Mouse (Mus musculus): ENCODE measurements around the gene Tnnt3. TPM values are rescaled to one million over a fixed set of nuclear protein-coding genes. Genes with fewer than 3 reads are reported as not detected.

Tnnt3 gene
- polyA plus RNA-seq, 1 experiment from 2014 or later = 167 TPM

GRCm38 (mm10) chr7:142462190-142462589 is 36.4 kb upstream of the Tnnt3 start:
- H3K9me3 ChIP-seq (replicated peaks) = no peaks in the 10 kb centered on the region
- no peak overlapping the region for H3K4me2 ChIP-seq (replicated peaks)
- WGBS = 79% methylated on average over 6 of the region's 6 CpGs
- peak; percentile 58; the same call in 1 of the 2 replicates for ATAC-seq (ENCODE audit: insufficient number of reproducible peaks, low FRiP score, low TSS enrichment, low read depth)
- no peaks in the 10 kb centered on the region for H3K27me3 ChIP-seq
- no peaks in the 10 kb centered on the region for H3K36me3 ChIP-seq
- H3K9ac ChIP-seq = no peak overlapping the region
- H3K27ac ChIP-seq (replicated peaks) = peak overlapping the region; percentile 44; the same call in 1 of the 2 replicates
- H3K4me3 ChIP-seq (replicated peaks) = no peak overlapping the region
- peaks cover 11% of the 10 kb centered on the region for H3K4me1 ChIP-seq

GRCm38 (mm10) chr7:142462594-142463078 is 36.0 kb upstream of the Tnnt3 start:
- Histone ChIP-seq H3K4me3 (replicated peaks) (no peak overlapping the region), H3K36me3 (no peaks in the 10 kb centered on the region), H3K27me3 (no peaks in the 10 kb centered on the region), H3K9ac (no peak overlapping the region), H3K4me2 (replicated peaks) (no peak overlapping the region), H3K27ac (replicated peaks) (peak overlapping the region; percentile 68; the same call in 1 of the 2 replicates), H3K9me3 (replicated peaks) (no peaks in the 10 kb centered on the region), H3K4me1 (peaks cover 7% of the 10 kb centered on the region)
- 57% methylated on average over 4 of the region's 4 CpGs for WGBS
- no peak for ATAC-seq (ENCODE audit: insufficient number of reproducible peaks, low FRiP score, low TSS enrichment, low read depth)

GRCm38 (mm10) chr7:142470171-142470691 is 28.4 kb upstream of the Tnnt3 start:
- no peak overlapping the region for H3K9ac ChIP-seq
- no peak for ATAC-seq (ENCODE audit: insufficient number of reproducible peaks, low FRiP score, low TSS enrichment, low read depth)
- 71% methylated on average over 7 of the region's 7 CpGs for WGBS
- no peaks in the 10 kb centered on the region for H3K27me3 ChIP-seq
- H3K4me2 ChIP-seq (replicated peaks) = no peak overlapping the region
- peaks cover 39% of the 10 kb centered on the region for H3K4me1 ChIP-seq
- H3K9me3 ChIP-seq (replicated peaks) = no peaks in the 10 kb centered on the region
- no peak overlapping the region for H3K4me3 ChIP-seq (replicated peaks)
- no peaks in the 10 kb centered on the region for H3K36me3 ChIP-seq
- H3K27ac ChIP-seq (replicated peaks) = peak overlapping the region; percentile 79

- peak; percentile 69 for ATAC-seq (ENCODE audit: insufficient number of reproducible peaks, low FRiP score, low TSS enrichment, low read depth)
- Histone ChIP-seq H3K27ac (replicated peaks) (peak overlapping the region; percentile 79), H3K36me3 (no peaks in the 10 kb centered on the region), H3K27me3 (no peaks in the 10 kb centered on the region), H3K4me2 (replicated peaks) (no peak overlapping the region), H3K4me3 (replicated peaks) (no peak overlapping the region), H3K4me1 (peaks cover 45% of the 10 kb centered on the region), H3K9ac (no peak overlapping the region), H3K9me3 (replicated peaks) (no peaks in the 10 kb centered on the region)
- 24% methylated on average over 4 of the region's 4 CpGs for WGBS
These were observed 27.7 kb upstream of the Tnnt3 start for GRCm38 (mm10) chr7:142470808-142471413.

GRCm38 (mm10) chr7:142471414-142471861 is 27.2 kb upstream of the Tnnt3 start:
- Histone ChIP-seq H3K4me2 (replicated peaks) (peak overlapping the region; percentile 26), H3K4me3 (replicated peaks) (no peak overlapping the region), H3K9me3 (replicated peaks) (no peaks in the 10 kb centered on the region), H3K27me3 (no peaks in the 10 kb centered on the region), H3K27ac (replicated peaks) (peak overlapping the region; percentile 79), H3K9ac (no peak overlapping the region), H3K4me1 (peaks cover 50% of the 10 kb centered on the region), H3K36me3 (no peaks in the 10 kb centered on the region)
- WGBS = 39% methylated on average over 6 of the region's 6 CpGs
- peak; percentile 17; the same call in 1 of the 2 replicates for ATAC-seq (ENCODE audit: insufficient number of reproducible peaks, low FRiP score, low TSS enrichment, low read depth)

GRCm38 (mm10) chr7:142471884-142472570 is 26.6 kb upstream of the Tnnt3 start:
- Histone ChIP-seq H3K4me1 (peaks cover 54% of the 10 kb centered on the region), H3K4me3 (replicated peaks) (peak overlapping the region; percentile 16), H3K27me3 (no peaks in the 10 kb centered on the region), H3K4me2 (replicated peaks) (peak overlapping the region; percentile 26), H3K27ac (replicated peaks) (peak overlapping the region; percentile 79), H3K9ac (0 out of 2 replicates have a peak overlapping the region, but pooled peaks have one; percentile 12), H3K9me3 (replicated peaks) (no peaks in the 10 kb centered on the region), H3K36me3 (no peaks in the 10 kb centered on the region)
- 34% methylated on average over 15 of the region's 15 CpGs for WGBS
- ATAC-seq (ENCODE audit: insufficient number of reproducible peaks, low FRiP score, low TSS enrichment, low read depth) = no peak

GRCm38 (mm10) chr7:142472936-142473335 is 25.7 kb upstream of the Tnnt3 start:
- Histone ChIP-seq H3K9ac (no peak overlapping the region), H3K9me3 (replicated peaks) (no peaks in the 10 kb centered on the region), H3K4me1 (peaks cover 56% of the 10 kb centered on the region)

GRCm38 (mm10) chr7:142473476-142473875 is 25.2 kb upstream of the Tnnt3 start:
- no peak overlapping the region for H3K4me3 ChIP-seq (replicated peaks)
- peaks cover 59% of the 10 kb centered on the region for H3K4me1 ChIP-seq
- H3K27me3 ChIP-seq = no peaks in the 10 kb centered on the region
- H3K9me3 ChIP-seq (replicated peaks) = no peaks in the 10 kb centered on the region
- ATAC-seq (ENCODE audit: insufficient number of reproducible peaks, low FRiP score, low TSS enrichment, low read depth) = no peak
- H3K36me3 ChIP-seq = no peaks in the 10 kb centered on the region
- WGBS = 70% methylated on average over 2 of the region's 2 CpGs
- no peak overlapping the region for H3K27ac ChIP-seq (replicated peaks)
- 0 out of 2 replicates have a peak overlapping the region, but pooled peaks have one; percentile 12 for H3K4me2 ChIP-seq (replicated peaks)
- H3K9ac ChIP-seq = no peak overlapping the region

More at GRCm38 (mm10) chr7:142472936-142473335, 25.7 kb upstream of the Tnnt3 start:
- Histone ChIP-seq H3K27me3 (no peaks in the 10 kb centered on the region), H3K4me2 (replicated peaks) (peak overlapping the region; percentile 26), H3K36me3 (no peaks in the 10 kb centered on the region), H3K4me3 (replicated peaks) (no peak overlapping the region; the same call in 1 of the 2 replicates), H3K27ac (replicated peaks) (peak overlapping the region; percentile 79; the same call in 1 of the 2 replicates)
- 92% methylated on average over 4 of the region's 4 CpGs for WGBS
- no peak for ATAC-seq (ENCODE audit: insufficient number of reproducible peaks, low FRiP score, low TSS enrichment, low read depth)

GRCm38 (mm10) chr7:142474799-142475198 is 23.8 kb upstream of the Tnnt3 start:
- no peak overlapping the region for H3K9ac ChIP-seq

GRCm38 (mm10) chr7:142475641-142476040 is 23.0 kb upstream of the Tnnt3 start:
- Histone ChIP-seq H3K4me1 (peaks cover 61% of the 10 kb centered on the region), H3K4me3 (replicated peaks) (peak overlapping the region; percentile 18; the same call in 1 of the 2 replicates), H3K9me3 (replicated peaks) (no peaks in the 10 kb centered on the region), H3K36me3 (no peaks in the 10 kb centered on the region), H3K27ac (replicated peaks) (peak overlapping the region; percentile 55; the same call in 1 of the 2 replicates), H3K9ac (no peak overlapping the region), H3K4me2 (replicated peaks) (0 out of 2 replicates have a peak overlapping the region, but pooled peaks have one; percentile 22), H3K27me3 (no peaks in the 10 kb centered on the region)
- ATAC-seq (ENCODE audit: insufficient number of reproducible peaks, low FRiP score, low TSS enrichment, low read depth) = no peak
- WGBS = 69% methylated on average over 7 of the region's 7 CpGs

More at GRCm38 (mm10) chr7:142474799-142475198, 23.8 kb upstream of the Tnnt3 start:
- Histone ChIP-seq H3K4me3 (replicated peaks) (peak overlapping the region; percentile 18; the same call in 1 of the 2 replicates), H3K27me3 (no peaks in the 10 kb centered on the region), H3K27ac (replicated peaks) (0 out of 2 replicates have a peak overlapping the region, but pooled peaks have one; percentile 48), H3K9me3 (replicated peaks) (no peaks in the 10 kb centered on the region), H3K4me1 (peaks cover 61% of the 10 kb centered on the region), H3K4me2 (replicated peaks) (peak overlapping the region; percentile 22; the same call in 1 of the 2 replicates), H3K36me3 (no peaks in the 10 kb centered on the region)
- no peak for ATAC-seq (ENCODE audit: insufficient number of reproducible peaks, low FRiP score, low TSS enrichment, low read depth)
- 76% methylated on average over 14 of the region's 14 CpGs for WGBS

- WGBS = 80% methylated on average over 5 of the region's 5 CpGs
- Histone ChIP-seq H3K27me3 (no peaks in the 10 kb centered on the region), H3K9ac (no peak overlapping the region), H3K9me3 (replicated peaks) (no peaks in the 10 kb centered on the region), H3K36me3 (no peaks in the 10 kb centered on the region), H3K4me3 (replicated peaks) (no peak overlapping the region; the same call in 1 of the 2 replicates), H3K4me2 (replicated peaks) (no peak overlapping the region), H3K27ac (replicated peaks) (peak overlapping the region; percentile 55; the same call in 1 of the 2 replicates), H3K4me1 (peaks cover 61% of the 10 kb centered on the region)
- no peak for ATAC-seq (ENCODE audit: insufficient number of reproducible peaks, low FRiP score, low TSS enrichment, low read depth)
These were observed 22.4 kb upstream of the Tnnt3 start for GRCm38 (mm10) chr7:142476271-142476670.
